Comparison of ENCODE assay signal across 7 mouse cellular contexts in genomic region chr3:59005271-59005995, GRCm38 (mm10). TPM values are rescaled to one million over a fixed set of nuclear protein-coding genes. Genes with fewer than 3 reads are reported as not detected.
DNase-seq lines count a peak whose midpoint lies in the region; ATAC-seq and TF ChIP-seq lines count a peak whose summit lies in the region.

TSS of gene Med12l (plus strand) at chr3:59005825.

- no peaks in the 10 kb centered on the region for H3K9me3 ChIP-seq in midbrain, embryonic 12.5 days
- no peaks in the 10 kb centered on the region for H3K9me3 ChIP-seq in stomach, embryonic 16.5 days (replicated peaks; ENCODE audit: control insufficient read depth, low read length)

- no peaks in the 10 kb centered on the region for H3K4me1 ChIP-seq in bone marrow macrophage, adult 2 months (ENCODE audit: control insufficient read depth, insufficient read depth, low read length)
- peaks cover 8% of the 10 kb centered on the region for H3K4me1 ChIP-seq in midbrain, embryonic 12.5 days
- peaks cover 7% of the 10 kb centered on the region; the same call in 1 of the 2 replicates for H3K4me1 ChIP-seq in stomach, embryonic 16.5 days (ENCODE audit: control insufficient read depth, insufficient read depth, low read length)

- no peaks in the 10 kb centered on the region for H3K36me3 ChIP-seq in midbrain, embryonic 12.5 days
- H3K36me3 ChIP-seq in stomach, embryonic 16.5 days (ENCODE audit: control insufficient read depth, insufficient read depth, low read length): no peaks in the 10 kb centered on the region

- peak within 1 kb of the TSS; percentile 65 for H3K9ac ChIP-seq in midbrain, embryonic 12.5 days (replicated peaks)
- peak within 1 kb of the TSS; percentile 76 for H3K9ac ChIP-seq in stomach, embryonic 16.5 days (ENCODE audit: low read length)

- peak within 1 kb of the TSS; percentile 44 for H3K4me3 ChIP-seq in bone marrow macrophage, adult 2 months (ENCODE audit: insufficient read depth, low read length)
- H3K4me3 ChIP-seq in midbrain, embryonic 12.5 days: peak within 1 kb of the TSS; percentile 84
- peak within 1 kb of the TSS; percentile 73 for H3K4me3 ChIP-seq in stomach, embryonic 16.5 days (replicated peaks; ENCODE audit: low read length)

- intact Hi-C loops in left cerebral cortex, postnatal 4 days (cut with DNase I): loop anchor here (10.0 kb wide), 1 partner anchor 221 kb away; no protein-coding TSS in a partner anchor

- no peak for TF ChIP-seq POLR2A in bone marrow macrophage, adult 2 months (IDR thresholded peaks at IDR 0.05; ENCODE audit: borderline replicate concordance, low read depth, low read length)

- TF ChIP-seq CTCF in bone marrow macrophage, adult 2 months (IDR thresholded peaks at IDR 0.05; ENCODE audit: low read depth, low read length): no peak

- peak within 1 kb of the TSS; percentile 97 for H3K4me2 ChIP-seq in midbrain, embryonic 12.5 days (replicated peaks)
- peak within 1 kb of the TSS; percentile 99 for H3K4me2 ChIP-seq in stomach, embryonic 16.5 days (ENCODE audit: low read depth, low read length)

- WGBS in midbrain, embryonic 12.5 days: under 1% methylated on average over 69 of the region's 69 CpGs
- WGBS in stomach, embryonic 16.5 days: under 1% methylated on average over 69 of the region's 69 CpGs

- peak; percentile 89 for DNase-seq in embryo, embryonic 11 days
- peak; percentile 65 for DNase-seq in kidney, adult 18-20 months
- peak; percentile 82 for DNase-seq in left cerebral cortex, postnatal 4 days

- no peak within 1 kb of the TSS for H3K27ac ChIP-seq in bone marrow macrophage, adult 2 months (ENCODE audit: insufficient read depth, low read depth, low read length)
- H3K27ac ChIP-seq in midbrain, embryonic 12.5 days (replicated peaks): peak within 1 kb of the TSS; percentile 93
- H3K27ac ChIP-seq in stomach, embryonic 16.5 days (ENCODE audit: low read length): peak within 1 kb of the TSS; percentile 80

- peak; percentile 40 for ATAC-seq in granulocyte monocyte progenitor cell, adult 5-6 weeks (replicated peaks; ENCODE audit: poor library complexity, severe bottlenecking)
- peak; percentile 73 for ATAC-seq in midbrain, embryonic 12.5 days (ENCODE audit: low FRiP score, low read depth)
- ATAC-seq in stomach, embryonic 16.5 days (ENCODE audit: insufficient read depth, low FRiP score): peak; percentile 75

- peaks cover 22% of the 10 kb centered on the region for H3K27me3 ChIP-seq in midbrain, embryonic 12.5 days
- peaks cover 23% of the 10 kb centered on the region for H3K27me3 ChIP-seq in stomach, embryonic 16.5 days (ENCODE audit: control insufficient read depth, insufficient read depth, low read length)

RNA-seq across cellular contexts. Expression of gene Med12l, which starts in this region (rescaled TPM):
- 0.44 and 0.49 TPM in 2 replicates for polyA plus RNA-seq in bone marrow macrophage, adult 2 months (2012; ENCODE audit: insufficient read depth, insufficient read length, missing spikeins)
- total RNA-seq in granulocyte monocyte progenitor cell, adult 5-6 weeks (2014; fragmentation: Nextera tagmentation): 0.81 and 1.7 TPM in 2 replicates
- total RNA-seq in granulocyte monocyte progenitor cell, adult 5-6 weeks (2017): 1.2 and 2.4 TPM in 2 replicates
- 10 to 100 TPM; 23.0 to 25.4 TPM for total RNA-seq in left cerebral cortex, postnatal 4 days (2021)
- 4.4 and 4.7 TPM in 2 replicates for polyA plus RNA-seq in midbrain, embryonic 12.5 days (2016; fragmentation: Nextera tagmentation; extraction: Ambion mirVana)
- polyA plus RNA-seq in stomach, embryonic 16.5 days (2015; fragmentation: Nextera tagmentation; extraction: Ambion mirVana): 1.2 and 1.4 TPM in 2 replicates

Comparison
In these comparisons a context has a peak if more than half of its experiments do, and no peak if none do; other contexts are left out.
1. RNA of gene Med12l (total RNA-seq): 23.0 to 25.4 TPM in left cerebral cortex, postnatal 4 days; 0.81 to 2.4 TPM in granulocyte monocyte progenitor cell, adult 5-6 weeks; every median in the first group is over 4 times any median in the second.
2. Peak in every context shown above with its lines, with median percentiles within 50 percentile points of each other: H3K4me3 ChIP-seq, DNase-seq and ATAC-seq.